Mouse (Mus musculus) B cell, adult 62 days (primary cell): ENCODE data around the gene Nono. TPM values are rescaled to one million over a fixed set of nuclear protein-coding genes. Genes with fewer than 3 reads are reported as not detected.

ENCODE experiments used
- total RNA-seq: library from RNA; stranded (reverse); gene quantifications from 4 replicates; pipeline ENCODE4 v1.2.4, GENCODE M21; 2023

Gene Nono
- 210 to 256 TPM (median 212 TPM) in 4 replicates for total RNA-seq

GRCm38 (mm10) chrX:101429142-101429949 is at the start of gene Nono:
Gene Nono, plus strand, starts transcription at chrX:101429318.

GRCm38 (mm10) chrX:101420700-101421095 is 8.4 kb upstream of the Nono start, which contains the start of gene Zmym3:
Gene Zmym3, minus strand, starts transcription at chrX:101420849.

GRCm38 (mm10) chrX:101448886-101449475 is 19.9 kb downstream of the Nono start, which contains the start of gene Itgb1bp2:
Gene Itgb1bp2, plus strand, starts transcription at chrX:101449088.

Other genes with a start within 250 kb of the Nono start
- gene Snx12, start 206.8 kb upstream of the Nono start, total RNA-seq, result 36.5 to 51.4 TPM (median 45.7 TPM) in 4 replicates
- gene Foxo4, start 174.8 kb upstream of the Nono start, total RNA-seq, result 30.8 to 35.3 TPM (median 33.3 TPM) in 4 replicates
- gene Gm614, start 165.3 kb upstream of the Nono start, total RNA-seq, result 60.8 to 73.3 TPM (median 71.7 TPM) in 4 replicates
- gene Il2rg, start 161.1 kb upstream of the Nono start, total RNA-seq, result 556 to 625 TPM (median 571 TPM) in 4 replicates
- gene Gm20489, start 160.3 kb upstream of the Nono start, total RNA-seq, result not detected in 4 replicates
- gene Med12, start 155.3 kb upstream of the Nono start, total RNA-seq, result 165 to 200 TPM (median 175 TPM) in 4 replicates
- 0.48 to 1.6 TPM (median 0.58 TPM) in 3 of 4 replicates, not detected in the other for gene Nlgn3, start 130.2 kb upstream of the Nono start, total RNA-seq
- gene Gjb1, start 52.9 kb upstream of the Nono start, total RNA-seq, result not detected in 4 replicates
- gene Zmym3, start 8.5 kb upstream of the Nono start, total RNA-seq, result 35.5 to 39.5 TPM (median 38.5 TPM) in 4 replicates
- 0.60 to 2.4 TPM (median 1.6 TPM) in 4 replicates for gene Itgb1bp2, start 19.8 kb downstream of the Nono start, total RNA-seq
- 48.6 to 52.5 TPM (median 49.2 TPM) in 4 replicates for gene Taf1, start 103.4 kb downstream of the Nono start, total RNA-seq
- 192 to 212 TPM (median 201 TPM) in 4 replicates for gene Ogt, start 210.7 kb downstream of the Nono start, total RNA-seq